Mouse (Mus musculus): Measurements from ENCODE around the gene Fsd2.

GRCm38 (mm10) chr7:81583512-81583911 lies 16.8 kb upstream of the Fsd2 start:
- TF ChIP-seq CTCF (conservative IDR thresholded peaks at IDR 0.05; ENCODE audit: low read length) (peak; percentile 19; the same call in 1 of the 2 replicates), POU5F1 (IDR thresholded peaks at IDR 0.05; ENCODE audit: borderline replicate concordance, low read length) (no peak)
